Mouse (Mus musculus): ENCODE data around the gene Ano4. TPM values are rescaled to one million over a fixed set of nuclear protein-coding genes. Genes with fewer than 3 reads are reported as not detected.

The Ano4 gene
- polyA plus RNA-seq, 1 experiment: 0.67 TPM

DNA sequence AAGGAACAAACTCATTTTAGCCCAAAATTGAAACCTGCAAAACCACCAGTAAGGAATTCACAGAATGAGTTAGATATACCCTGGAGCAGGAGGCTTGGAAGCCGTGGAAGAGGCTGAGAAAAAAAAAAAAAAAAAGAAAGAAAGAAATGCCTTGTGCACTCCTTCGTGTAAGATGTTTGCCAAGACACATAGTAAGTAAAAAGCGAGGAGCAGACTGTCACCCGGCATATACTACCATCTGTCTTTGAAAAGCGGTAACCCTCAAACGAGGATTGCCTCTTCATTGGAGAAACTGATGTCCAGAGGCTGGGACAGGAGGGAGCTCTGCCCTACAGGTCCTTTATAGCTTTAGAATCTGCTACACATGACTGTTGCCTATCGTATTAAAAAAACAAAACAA, 150.1 kb downstream of the Ano4 start:
- TF ChIP-seq POLR2A (IDR thresholded peaks at IDR 0.05; ENCODE audit: low read depth, low read length) (no peak), CTCF (IDR thresholded peaks at IDR 0.05; ENCODE audit: borderline replicate concordance, insufficient read depth, low read length) (no peak)
- Histone ChIP-seq H3K27ac (ENCODE audit: insufficient read depth, low read length) (no peak overlapping the region), H3K4me3 (ENCODE audit: insufficient read depth, low read length) (no peak overlapping the region), H3K4me1 (ENCODE audit: control insufficient read depth, insufficient read depth, low read length) (no peaks in the 10 kb centered on the region)

DNA sequence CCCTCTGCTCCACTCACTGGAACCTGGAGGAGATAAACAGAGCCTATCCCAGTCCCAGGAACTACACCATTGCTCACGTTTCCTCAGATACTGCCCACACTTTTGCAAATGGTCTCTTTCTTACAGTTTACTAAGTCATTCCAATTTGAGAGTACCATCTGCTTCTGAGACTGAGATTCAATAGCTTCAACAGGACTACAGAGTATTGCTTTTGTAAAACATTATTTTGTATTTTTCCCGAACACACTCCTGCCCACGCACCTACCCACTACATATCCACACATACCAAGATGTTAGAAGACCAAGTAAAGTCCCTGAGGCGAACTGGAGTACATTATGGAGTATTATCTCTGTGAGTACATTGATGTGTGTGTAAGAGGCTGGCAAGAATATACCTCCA, 166.6 kb downstream of the Ano4 start:
- Histone ChIP-seq H3K4me1 (ENCODE audit: control insufficient read depth, insufficient read depth, low read length) (no peaks in the 10 kb centered on the region), H3K4me3 (ENCODE audit: insufficient read depth, low read length) (no peak overlapping the region), H3K27ac (ENCODE audit: insufficient read depth, low read length) (no peak overlapping the region)
- no peak for TF ChIP-seq CTCF (IDR thresholded peaks at IDR 0.05; ENCODE audit: borderline replicate concordance, insufficient read depth, low read length)
- no peak for TF ChIP-seq POLR2A (IDR thresholded peaks at IDR 0.05; ENCODE audit: low read depth, low read length)

DNA sequence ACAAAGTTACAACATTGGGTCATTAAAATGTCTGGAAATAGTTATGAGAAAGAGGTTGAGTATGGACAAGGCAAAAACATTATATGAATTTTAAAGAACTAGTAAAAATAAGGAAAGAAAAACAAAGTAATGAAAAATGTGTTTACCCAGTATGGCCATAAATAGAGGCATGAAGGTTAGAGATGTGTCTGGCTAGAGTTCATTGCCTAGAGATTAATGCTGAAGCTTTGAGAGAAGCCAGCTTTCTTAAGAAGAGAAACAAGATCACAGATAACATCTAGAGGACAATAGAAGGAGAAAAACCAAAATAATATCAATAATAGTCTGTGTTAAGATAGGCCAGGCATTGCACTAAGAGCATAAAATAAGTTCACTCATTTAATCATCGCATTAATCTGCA, 180.0 kb downstream of the Ano4 start:
- no peaks in the 10 kb centered on the region for H3K4me1 ChIP-seq (ENCODE audit: control insufficient read depth, insufficient read depth, low read length)
- H3K4me3 ChIP-seq (ENCODE audit: insufficient read depth, low read length): no peak overlapping the region
- no peak overlapping the region for H3K27ac ChIP-seq (ENCODE audit: insufficient read depth, low read length)
- no peak for TF ChIP-seq POLR2A (IDR thresholded peaks at IDR 0.05; ENCODE audit: low read depth, low read length)
- no peak for TF ChIP-seq CTCF (IDR thresholded peaks at IDR 0.05; ENCODE audit: borderline replicate concordance, insufficient read depth, low read length)

DNA sequence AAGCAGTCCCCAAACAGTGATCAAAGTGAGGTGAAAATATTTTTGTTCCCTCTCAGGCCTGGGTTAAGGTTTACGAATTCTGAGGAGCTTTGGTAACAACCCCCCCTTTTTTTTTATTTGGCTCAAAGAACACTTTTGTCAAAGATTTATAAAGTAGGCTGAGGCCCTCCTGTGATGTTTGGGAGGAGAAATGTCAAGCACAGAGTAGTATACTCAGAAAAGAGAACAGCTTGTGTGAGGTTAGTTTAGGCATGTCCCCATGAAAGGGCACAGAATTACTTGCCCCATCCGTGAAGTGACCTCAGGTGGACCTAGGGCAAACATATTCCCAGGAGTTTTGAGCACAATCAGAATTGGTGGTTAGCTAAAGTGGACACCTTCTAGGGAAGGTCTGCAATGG, 189.1 kb downstream of the Ano4 start:
- Histone ChIP-seq H3K4me1 (ENCODE audit: control insufficient read depth, insufficient read depth, low read length) (no peaks in the 10 kb centered on the region), H3K27ac (ENCODE audit: insufficient read depth, low read length) (no peak overlapping the region), H3K4me3 (ENCODE audit: insufficient read depth, low read length) (no peak overlapping the region)
- TF ChIP-seq POLR2A (IDR thresholded peaks at IDR 0.05; ENCODE audit: low read depth, low read length) (no peak), CTCF (IDR thresholded peaks at IDR 0.05; ENCODE audit: borderline replicate concordance, insufficient read depth, low read length) (no peak)

DNA sequence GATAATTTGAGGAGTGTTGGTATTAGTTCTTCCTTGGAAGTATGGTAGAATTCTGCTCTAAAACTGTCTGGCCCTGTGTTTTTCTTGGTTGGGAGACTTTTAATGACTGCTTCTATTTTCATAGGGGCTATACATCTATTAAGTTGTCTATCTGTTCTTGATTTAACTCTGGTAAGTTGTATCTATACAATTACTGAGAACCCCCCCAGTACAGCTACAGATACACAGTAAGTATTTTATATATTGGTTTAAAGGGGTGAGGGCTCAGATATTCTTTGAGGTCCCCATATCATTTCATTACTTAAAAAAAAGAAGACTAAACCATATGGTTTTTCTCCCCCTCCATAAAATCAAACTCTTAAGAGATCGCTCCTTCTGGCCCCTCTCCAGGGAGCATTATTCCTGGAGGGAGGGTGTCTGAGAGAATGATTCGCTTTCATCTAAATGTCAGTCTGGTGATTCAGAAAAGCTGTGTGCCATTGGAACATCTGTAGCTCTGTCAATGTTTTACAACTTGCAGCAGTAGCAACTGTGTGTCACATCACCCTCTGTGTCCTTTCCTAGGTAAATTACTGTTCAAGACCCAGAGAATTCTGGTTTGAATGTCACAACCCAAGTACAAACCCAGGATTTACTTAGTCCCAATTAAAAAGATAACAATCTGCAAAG, 189.6 kb downstream of the Ano4 start:
- TF ChIP-seq CTCF (IDR thresholded peaks at IDR 0.05; ENCODE audit: borderline replicate concordance, insufficient read depth, low read length) (no peak), POLR2A (IDR thresholded peaks at IDR 0.05; ENCODE audit: low read depth, low read length) (no peak)
- Histone ChIP-seq H3K27ac (ENCODE audit: insufficient read depth, low read length) (no peak overlapping the region), H3K4me1 (ENCODE audit: control insufficient read depth, insufficient read depth, low read length) (no peaks in the 10 kb centered on the region), H3K4me3 (ENCODE audit: insufficient read depth, low read length) (no peak overlapping the region)

DNA sequence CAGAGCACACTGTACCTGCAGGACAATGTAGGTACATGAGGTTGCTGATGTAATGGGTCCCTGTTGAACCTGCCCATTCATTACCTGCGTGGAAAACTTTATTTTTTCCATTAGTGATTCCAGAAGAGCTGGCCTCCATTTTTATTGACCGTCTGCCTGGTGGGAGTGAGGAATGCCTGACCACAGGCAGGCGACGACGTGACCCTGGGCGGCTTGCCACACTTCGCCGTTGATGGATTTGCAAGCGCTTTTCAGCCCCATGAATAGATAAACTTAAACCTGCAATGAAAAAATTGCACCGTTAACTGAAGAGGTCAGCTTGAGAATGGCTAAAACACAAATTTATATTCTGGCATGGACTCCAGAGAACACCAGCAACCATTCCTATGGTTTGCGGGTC, 195.4 kb downstream of the Ano4 start:
- no peak overlapping the region for H3K4me3 ChIP-seq (ENCODE audit: insufficient read depth, low read length)
- no peak overlapping the region for H3K27ac ChIP-seq (ENCODE audit: insufficient read depth, low read length)
- H3K4me1 ChIP-seq (ENCODE audit: control insufficient read depth, insufficient read depth, low read length): no peaks in the 10 kb centered on the region
- TF ChIP-seq CTCF (IDR thresholded peaks at IDR 0.05; ENCODE audit: borderline replicate concordance, insufficient read depth, low read length) (no peak), POLR2A (IDR thresholded peaks at IDR 0.05; ENCODE audit: low read depth, low read length) (no peak)

DNA sequence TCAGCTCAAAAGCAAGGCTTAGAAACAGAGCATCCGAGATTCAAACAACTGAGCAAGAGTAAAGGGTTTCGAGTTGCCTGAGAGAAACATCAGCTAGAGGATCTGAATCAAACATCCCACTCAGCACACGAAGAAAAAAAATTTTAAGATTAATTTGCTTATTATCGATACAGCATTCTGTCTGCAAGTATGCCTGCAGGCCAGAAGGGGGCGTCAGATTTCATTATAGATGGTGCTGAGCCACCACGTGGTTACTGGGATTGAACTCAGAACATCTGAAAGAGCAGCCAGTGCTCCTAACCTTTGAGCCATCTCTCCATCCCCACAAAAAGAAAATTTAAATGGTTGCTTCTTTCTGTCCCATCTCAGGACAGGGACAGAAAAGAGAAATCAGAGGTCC, 223.2 kb downstream of the Ano4 start:
- Histone ChIP-seq H3K4me3 (ENCODE audit: insufficient read depth, low read length) (no peak overlapping the region), H3K27ac (ENCODE audit: insufficient read depth, low read length) (no peak overlapping the region), H3K4me1 (ENCODE audit: control insufficient read depth, insufficient read depth, low read length) (no peaks in the 10 kb centered on the region)
- TF ChIP-seq POLR2A (IDR thresholded peaks at IDR 0.05; ENCODE audit: low read depth, low read length) (no peak), CTCF (IDR thresholded peaks at IDR 0.05; ENCODE audit: borderline replicate concordance, insufficient read depth, low read length) (no peak)

DNA sequence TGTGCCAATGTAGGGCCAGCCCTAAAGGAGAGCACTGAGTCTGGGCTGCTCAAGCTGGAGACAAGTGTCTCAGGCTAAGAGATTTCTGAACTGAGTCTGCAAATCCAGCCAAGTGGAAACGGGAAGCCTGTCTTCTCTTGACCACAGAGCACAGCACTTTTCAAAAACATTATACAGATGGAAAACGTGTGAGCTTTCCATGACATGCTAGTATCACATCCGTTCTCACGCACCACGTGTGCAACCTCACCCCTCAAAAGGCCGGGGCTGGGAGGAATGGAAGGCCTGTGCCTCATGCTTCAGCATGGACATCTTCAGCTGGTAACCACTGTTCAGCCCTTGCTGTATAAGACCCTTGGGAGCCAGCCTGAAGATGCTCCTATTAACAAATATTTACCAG, 230.2 kb downstream of the Ano4 start:
- Histone ChIP-seq H3K4me1 (ENCODE audit: control insufficient read depth, insufficient read depth, low read length) (no peaks in the 10 kb centered on the region; the same call in 1 of the 2 replicates), H3K4me3 (ENCODE audit: insufficient read depth, low read length) (no peak overlapping the region), H3K27ac (ENCODE audit: insufficient read depth, low read length) (no peak overlapping the region)
- no peak for TF ChIP-seq POLR2A (IDR thresholded peaks at IDR 0.05; ENCODE audit: low read depth, low read length)

DNA sequence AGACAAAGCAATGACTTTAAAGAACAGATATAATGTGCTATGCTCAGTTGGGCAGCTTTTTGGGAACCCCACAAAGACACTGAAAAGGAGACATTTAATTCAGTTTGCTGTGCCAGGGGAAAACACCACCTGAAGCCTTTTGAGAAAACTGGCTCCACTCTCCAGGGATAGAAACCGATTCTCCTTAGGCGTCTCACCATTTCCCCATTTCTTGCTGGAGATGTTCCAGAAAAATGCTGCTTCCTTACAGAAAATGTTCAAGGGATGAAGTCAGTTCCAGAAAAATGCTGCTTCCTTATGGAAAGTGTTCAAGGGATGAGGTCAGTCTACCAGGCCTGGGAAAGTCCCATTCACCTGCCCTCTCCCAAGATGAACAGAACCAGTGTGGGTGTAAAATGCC, 233.1 kb downstream of the Ano4 start:
- no peak for TF ChIP-seq POLR2A (IDR thresholded peaks at IDR 0.05; ENCODE audit: low read depth, low read length)
- TF ChIP-seq CTCF (IDR thresholded peaks at IDR 0.05; ENCODE audit: borderline replicate concordance, insufficient read depth, low read length): no peak
- Histone ChIP-seq H3K4me3 (ENCODE audit: insufficient read depth, low read length) (no peak overlapping the region), H3K4me1 (ENCODE audit: control insufficient read depth, insufficient read depth, low read length) (no peaks in the 10 kb centered on the region; the same call in 1 of the 2 replicates), H3K27ac (ENCODE audit: insufficient read depth, low read length) (no peak overlapping the region)

DNA sequence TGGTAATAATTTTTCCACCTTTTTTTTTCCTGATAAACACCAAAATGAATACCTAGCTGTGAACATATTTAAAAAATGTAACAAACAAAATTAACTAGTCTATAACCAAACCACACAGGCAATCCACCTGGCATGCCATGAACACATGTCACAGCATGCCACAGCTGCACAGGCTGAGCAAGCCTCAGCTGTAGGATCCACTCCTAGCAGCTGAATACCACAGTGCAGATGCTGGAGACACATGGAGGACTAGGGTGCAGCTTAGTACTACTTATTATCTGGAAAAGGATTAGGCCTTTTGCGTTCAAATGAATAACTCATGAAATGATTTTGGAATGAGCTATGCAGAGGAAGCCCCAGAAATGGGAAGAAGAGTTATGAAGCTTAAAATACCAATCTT, 233.6 kb downstream of the Ano4 start:
- Histone ChIP-seq H3K4me3 (ENCODE audit: insufficient read depth, low read length) (no peak overlapping the region), H3K4me1 (ENCODE audit: control insufficient read depth, insufficient read depth, low read length) (no peaks in the 10 kb centered on the region; the same call in 1 of the 2 replicates), H3K27ac (ENCODE audit: insufficient read depth, low read length) (no peak overlapping the region)
- TF ChIP-seq CTCF (IDR thresholded peaks at IDR 0.05; ENCODE audit: borderline replicate concordance, insufficient read depth, low read length): no peak
- TF ChIP-seq POLR2A (IDR thresholded peaks at IDR 0.05; ENCODE audit: low read depth, low read length): no peak

DNA sequence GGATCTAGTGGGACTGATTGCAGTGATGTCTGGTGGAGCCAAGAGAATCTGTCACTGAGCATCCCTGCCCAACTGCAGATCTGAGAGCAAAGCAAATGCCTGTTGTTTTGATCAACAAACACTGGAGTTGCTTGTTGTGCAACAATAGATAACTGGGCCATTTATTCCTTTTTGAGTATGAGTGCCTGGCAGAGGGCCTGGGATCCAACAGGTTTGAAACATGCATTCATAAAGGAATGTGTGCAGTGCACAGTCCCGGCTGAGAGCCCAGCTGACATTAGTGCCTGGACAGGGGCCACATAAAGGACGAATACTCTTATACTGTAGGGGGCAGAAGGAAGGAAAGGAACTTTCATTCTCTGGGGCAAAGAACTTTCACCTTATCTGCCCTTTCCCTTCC, 241.0 kb downstream of the Ano4 start:
- no peaks in the 10 kb centered on the region for H3K4me1 ChIP-seq (ENCODE audit: control insufficient read depth, insufficient read depth, low read length)

More for the DNA sequence above, 241.0 kb downstream of the Ano4 start:
- no peak for TF ChIP-seq POLR2A (IDR thresholded peaks at IDR 0.05; ENCODE audit: low read depth, low read length)
- TF ChIP-seq CTCF (IDR thresholded peaks at IDR 0.05; ENCODE audit: borderline replicate concordance, insufficient read depth, low read length): no peak
- Histone ChIP-seq H3K27ac (ENCODE audit: insufficient read depth, low read length) (no peak overlapping the region), H3K4me3 (ENCODE audit: insufficient read depth, low read length) (no peak overlapping the region)

Data from embryonic fibroblast, embryonic 13.5 days (primary cell).